Mouse (Mus musculus) liver, adult 2 months (tissue): ENCODE data around the gene Icam5.

ENCODE experiments used
- CTCF ChIP-seq: fragments of 200-500 bp; IDR thresholded peaks from 2 replicates; pipeline ENCODE4 v1.5.1; 2011; ENCODE audit warnings: low read depth, low read length, control low read depth
- POLR2A ChIP-seq: fragments of 200-500 bp; IDR thresholded peaks from 2 replicates; pipeline ENCODE4 v1.6.1; 2011; ENCODE audit warnings: low read length, control low read depth; ENCODE audit not compliant: insufficient read depth; ENCODE audit errors: extremely low read depth

GRCm38 (mm10) chr9:21033136-21033535 lies 1.3 kb downstream of the Icam5 start:
- TF ChIP-seq CTCF (no peak), POLR2A (no peak)
